Mouse (Mus musculus) embryonic facial prominence, embryonic 10.5 days (tissue): ENCODE results near the gene Spns3. TPM values are rescaled to one million over a fixed set of nuclear protein-coding genes. Genes with fewer than 3 reads are reported as not detected.

Experiments used
- DNase-seq: peaks from one replicate; pipeline ENCODE4 v3.0.0-alpha.2; 2017; ENCODE audit warnings: low spot score
- H3K27ac ChIP-seq: fragments of 300-500 bp; sonication (generic); replicated peaks from 2 replicates; pipeline ENCODE4 v1.5.1; 2016; ENCODE audit warnings: mild to moderate bottlenecking
- H3K27me3 ChIP-seq: fragments of 300-500 bp; sonication (generic); replicated peaks from 2 replicates; pipeline ENCODE4 v1.6.1; 2016; ENCODE audit warnings: low read depth, mild to moderate bottlenecking; ENCODE audit not compliant: poor library complexity, severe bottlenecking
- H3K36me3 ChIP-seq: fragments of 300-500 bp; sonication (generic); replicated peaks from 2 replicates; pipeline ENCODE4 v1.6.1; 2016; ENCODE audit warnings: mild to moderate bottlenecking, moderate library complexity
- H3K4me1 ChIP-seq: fragments of 300-500 bp; sonication (generic); 2 replicates; pipeline ENCODE4 v1.6.1; 2016
- H3K4me3 ChIP-seq: fragments of 300-500 bp; sonication (generic); 2 replicates; pipeline ENCODE4 v1.5.1; 2016; ENCODE audit warnings: mild to moderate bottlenecking, moderate library complexity
- H3K9me3 ChIP-seq: fragments of 300-500 bp; sonication (generic); 2 replicates; pipeline ENCODE4 v1.6.1; 2016; ENCODE audit warnings: mild to moderate bottlenecking
- WGBS: fragments of 180-500 bp; shearing (Covaris S2); methylation state at CpG from one replicate; pipeline ENCODE4 v1.1.7; 2016; 5-methylcytosine and 5-hydroxymethylcytosine counted together
- polyA plus RNA-seq: library from polyadenylated mRNA; unstranded; fragments of >200 nt; fragmentation: Nextera tagmentation; extraction: Ambion mirVana; gene quantifications from 2 replicates; pipeline ENCODE4 v1.2.1, GENCODE M21; 2016

Spns3 gene
- polyA plus RNA-seq, 1 experiment from 2014 or later = 0.04 TPM

GRCm38 (mm10) chr11:72526190-72526589 lies 24.1 kb downstream of the Spns3 start:
- WGBS = 79% methylated on average over 4 of the region's 4 CpGs
- Histone ChIP-seq H3K27me3 (no peaks in the 10 kb centered on the region), H3K4me3 (no peak overlapping the region), H3K36me3 (no peaks in the 10 kb centered on the region), H3K4me1 (no peaks in the 10 kb centered on the region), H3K27ac (no peak overlapping the region), H3K9me3 (no peaks in the 10 kb centered on the region)
- DNase-seq = no peak

DNA sequence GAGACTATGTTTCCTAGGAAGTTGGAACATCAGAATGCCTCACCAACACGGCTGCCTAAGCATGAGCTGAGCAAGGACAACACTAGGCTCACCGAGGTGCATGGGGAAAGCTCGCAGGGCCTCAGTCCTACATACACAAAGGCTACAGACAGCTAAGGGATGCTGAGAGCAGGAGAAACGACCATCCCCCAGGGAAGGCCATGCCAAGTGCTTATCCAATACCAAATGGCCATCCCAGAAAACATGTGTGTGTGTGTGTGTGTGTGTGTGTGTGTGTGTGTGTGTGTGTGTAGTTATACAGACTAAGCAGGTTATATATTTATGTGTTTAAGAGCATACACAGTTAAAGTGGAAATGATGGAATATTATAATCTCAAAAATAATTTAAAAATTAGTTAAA lies 26.6 kb downstream of the Spns3 start:
- H3K4me1 ChIP-seq = no peaks in the 10 kb centered on the region
- no peaks in the 10 kb centered on the region for H3K27me3 ChIP-seq
- H3K27ac ChIP-seq = no peak overlapping the region
- no peaks in the 10 kb centered on the region for H3K9me3 ChIP-seq
- no peak overlapping the region for H3K4me3 ChIP-seq
- no peaks in the 10 kb centered on the region for H3K36me3 ChIP-seq
- no peak for DNase-seq
- WGBS = 61% methylated on average over 4 of the region's 4 CpGs

- Histone ChIP-seq H3K9me3 (no peaks in the 10 kb centered on the region), H3K36me3 (no peaks in the 10 kb centered on the region), H3K4me1 (no peaks in the 10 kb centered on the region), H3K4me3 (no peak overlapping the region), H3K27me3 (no peaks in the 10 kb centered on the region), H3K27ac (no peak overlapping the region)
- 92% methylated on average over 5 of the region's 5 CpGs for WGBS
- DNase-seq = no peak
Measured at GRCm38 (mm10) chr11:72522616-72523041, 27.7 kb downstream of the Spns3 start.

- no peaks in the 10 kb centered on the region for H3K9me3 ChIP-seq
- WGBS = 81% methylated on average over 5 of the region's 5 CpGs
- H3K27me3 ChIP-seq = no peaks in the 10 kb centered on the region
- no peak overlapping the region for H3K27ac ChIP-seq
- no peak for DNase-seq
- no peaks in the 10 kb centered on the region for H3K4me1 ChIP-seq
- no peak overlapping the region for H3K4me3 ChIP-seq
- H3K36me3 ChIP-seq = no peaks in the 10 kb centered on the region
Measured at GRCm38 (mm10) chr11:72521598-72522541, 28.4 kb downstream of the Spns3 start.

DNA sequence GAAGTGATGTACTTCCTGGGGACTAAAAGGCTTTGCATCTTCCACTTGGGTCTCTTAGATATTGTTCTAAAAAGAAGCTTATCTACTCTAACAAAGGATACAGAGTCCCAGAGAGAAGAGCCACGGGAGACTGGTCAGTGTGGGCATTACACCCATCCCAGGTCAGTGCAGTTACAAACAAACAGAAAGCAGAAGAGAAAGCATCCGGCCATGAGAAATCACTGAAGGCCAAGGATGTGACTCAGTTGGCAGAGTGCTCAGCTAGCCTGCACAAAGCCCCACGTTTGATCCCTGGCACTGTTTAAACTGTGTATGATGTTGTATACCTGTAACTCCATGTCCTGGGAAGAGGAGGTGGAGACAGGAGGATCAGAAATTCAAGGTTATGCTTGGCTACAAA lies 30.4 kb downstream of the Spns3 start:
- Histone ChIP-seq H3K9me3 (no peaks in the 10 kb centered on the region), H3K27ac (no peak overlapping the region), H3K36me3 (no peaks in the 10 kb centered on the region), H3K4me3 (no peak overlapping the region), H3K4me1 (no peaks in the 10 kb centered on the region), H3K27me3 (no peaks in the 10 kb centered on the region)
- WGBS = 75% methylated on average over 3 of the region's 3 CpGs
- DNase-seq = no peak

DNA sequence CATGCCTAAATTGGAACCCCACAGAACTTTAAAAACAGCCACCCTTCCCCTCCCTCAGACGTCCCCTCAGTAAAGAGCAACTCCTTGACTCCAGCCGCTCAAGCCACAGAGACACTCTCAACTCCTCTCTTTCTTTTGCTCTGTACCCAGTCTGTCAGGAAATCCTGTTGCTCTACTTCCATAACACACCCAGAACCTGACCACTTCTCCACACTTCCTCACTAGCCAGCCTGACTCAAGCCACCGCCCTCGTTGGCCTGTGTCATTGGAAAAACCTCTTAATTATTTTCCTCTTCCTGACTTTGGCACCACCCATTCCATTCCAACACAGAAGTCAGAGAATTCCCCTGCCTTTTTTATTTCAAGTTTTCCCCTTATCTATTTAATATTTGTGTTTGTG lies 31.1 kb downstream of the Spns3 start:
- H3K27me3 ChIP-seq = no peaks in the 10 kb centered on the region
- DNase-seq = no peak
- WGBS = 81% methylated on average over 4 of the region's 4 CpGs
- H3K4me3 ChIP-seq = no peak overlapping the region
- no peaks in the 10 kb centered on the region for H3K4me1 ChIP-seq
- no peak overlapping the region for H3K27ac ChIP-seq
- H3K36me3 ChIP-seq = no peaks in the 10 kb centered on the region
- no peaks in the 10 kb centered on the region for H3K9me3 ChIP-seq

GRCm38 (mm10) chr11:72518449-72518848 lies 31.9 kb downstream of the Spns3 start:
- Histone ChIP-seq H3K36me3 (no peaks in the 10 kb centered on the region), H3K4me1 (no peaks in the 10 kb centered on the region), H3K4me3 (no peak overlapping the region), H3K9me3 (no peaks in the 10 kb centered on the region), H3K27me3 (no peaks in the 10 kb centered on the region), H3K27ac (no peak overlapping the region)
- DNase-seq = no peak
- WGBS = 82% methylated on average over 2 of the region's 2 CpGs

- H3K27me3 ChIP-seq = no peaks in the 10 kb centered on the region
- no peaks in the 10 kb centered on the region for H3K9me3 ChIP-seq
- no peak overlapping the region for H3K4me3 ChIP-seq
- H3K36me3 ChIP-seq = no peaks in the 10 kb centered on the region
- DNase-seq = no peak
- H3K27ac ChIP-seq = no peak overlapping the region
- WGBS = 73% methylated on average over 3 of the region's 3 CpGs
- no peaks in the 10 kb centered on the region for H3K4me1 ChIP-seq
Measured at GRCm38 (mm10) chr11:72514967-72515366, 35.3 kb downstream of the Spns3 start.

- H3K27me3 ChIP-seq = no peaks in the 10 kb centered on the region
- H3K36me3 ChIP-seq = no peaks in the 10 kb centered on the region
- no peak overlapping the region for H3K27ac ChIP-seq
- DNase-seq = no peak
- WGBS = 89% methylated on average over 5 of the region's 5 CpGs
- peaks cover 5% of the 10 kb centered on the region; the same call in 1 of the 2 replicates for H3K4me1 ChIP-seq
- H3K4me3 ChIP-seq = no peak overlapping the region
- no peaks in the 10 kb centered on the region for H3K9me3 ChIP-seq
Measured at GRCm38 (mm10) chr11:72508651-72509050, 41.7 kb downstream of the Spns3 start.

DNA sequence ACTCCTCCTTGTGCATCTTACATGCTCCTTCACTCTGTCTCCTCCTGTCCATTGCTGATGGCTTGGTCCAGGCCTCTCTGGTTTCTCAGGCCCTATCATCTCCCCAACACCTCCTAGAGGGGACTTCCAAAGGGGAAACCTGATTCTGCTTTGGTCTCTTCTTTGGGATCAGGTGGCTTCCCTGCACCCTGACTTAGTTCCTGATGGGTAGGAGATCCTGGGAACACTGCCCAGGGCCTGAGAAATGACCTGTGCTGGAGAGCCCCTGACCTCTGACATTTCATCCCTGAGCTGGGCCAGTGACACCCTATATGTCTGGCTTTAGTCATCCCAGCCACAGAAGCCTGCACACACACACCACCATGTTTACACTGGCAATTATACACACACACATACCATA lies 42.7 kb downstream of the Spns3 start:
- no peak overlapping the region for H3K27ac ChIP-seq
- no peaks in the 10 kb centered on the region for H3K9me3 ChIP-seq
- no peak overlapping the region for H3K4me3 ChIP-seq
- DNase-seq = no peak
- peaks cover 7% of the 10 kb centered on the region for H3K27me3 ChIP-seq
- H3K4me1 ChIP-seq = peaks cover 13% of the 10 kb centered on the region
- no peaks in the 10 kb centered on the region for H3K36me3 ChIP-seq

- no peak for DNase-seq
- H3K27ac ChIP-seq = no peak overlapping the region
Measured at GRCm38 (mm10) chr11:72504016-72504797, 46.1 kb downstream of the Spns3 start.

DNA sequence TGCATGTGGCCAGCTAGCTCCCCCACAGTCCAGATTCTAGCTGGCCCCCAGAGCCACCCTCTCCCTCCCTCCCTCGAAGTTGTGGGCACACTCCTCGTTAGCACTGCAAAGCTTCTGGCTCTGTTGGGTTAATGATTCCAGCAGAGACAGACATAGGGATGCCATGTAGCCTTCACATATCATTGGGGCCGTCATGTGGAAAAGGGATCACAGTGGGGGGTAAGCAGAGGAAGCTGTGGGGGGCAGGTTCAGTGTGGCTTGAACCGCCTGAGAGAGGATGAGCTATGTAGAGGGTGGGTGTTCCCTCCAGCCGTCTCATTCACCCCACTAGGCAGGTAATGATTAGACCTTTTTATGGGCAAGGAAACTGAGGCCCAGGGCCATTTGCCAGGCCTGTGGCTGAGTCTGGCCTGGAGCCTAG lies 46.8 kb downstream of the Spns3 start:
- peaks cover 32% of the 10 kb centered on the region for H3K4me1 ChIP-seq
- no peak for DNase-seq
- no peaks in the 10 kb centered on the region for H3K36me3 ChIP-seq
- no peaks in the 10 kb centered on the region for H3K9me3 ChIP-seq
- H3K4me3 ChIP-seq = no peak overlapping the region
- peaks cover 20% of the 10 kb centered on the region for H3K27me3 ChIP-seq
- no peak overlapping the region for H3K27ac ChIP-seq
- 42% methylated on average over 5 of the region's 5 CpGs for WGBS

More at GRCm38 (mm10) chr11:72504016-72504797, 46.1 kb downstream of the Spns3 start:
- H3K4me1 ChIP-seq = peaks cover 32% of the 10 kb centered on the region
- H3K4me3 ChIP-seq = no peak overlapping the region
- H3K36me3 ChIP-seq = no peaks in the 10 kb centered on the region
- no peaks in the 10 kb centered on the region for H3K9me3 ChIP-seq
- peaks cover 19% of the 10 kb centered on the region for H3K27me3 ChIP-seq
- WGBS = 68% methylated on average over 10 of the region's 10 CpGs

DNA sequence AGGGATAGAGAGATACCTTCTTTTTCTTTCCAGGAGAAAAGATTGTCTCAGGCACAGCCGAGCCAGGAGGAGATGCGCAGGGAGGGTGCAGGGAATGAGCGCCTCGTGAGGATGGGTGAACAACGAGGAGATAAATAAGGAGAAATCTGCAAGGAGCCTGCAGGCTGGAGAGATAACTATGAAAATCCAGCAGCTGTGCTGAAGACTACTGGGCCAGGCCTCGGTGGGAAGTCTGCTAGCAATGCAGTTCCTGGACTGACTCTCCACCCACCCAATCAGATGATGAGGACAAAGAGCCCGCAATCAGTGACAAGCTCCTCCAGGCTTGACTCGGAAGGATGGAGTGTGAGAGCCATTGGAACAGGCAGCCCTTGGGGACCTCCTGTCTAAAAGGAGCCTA lies 48.1 kb downstream of the Spns3 start:
- Histone ChIP-seq H3K9me3 (no peaks in the 10 kb centered on the region), H3K4me1 (peaks cover 32% of the 10 kb centered on the region), H3K4me3 (no peak overlapping the region), H3K27ac (no peak overlapping the region), H3K36me3 (no peaks in the 10 kb centered on the region), H3K27me3 (peaks cover 20% of the 10 kb centered on the region)
- WGBS = 18% methylated on average over 8 of the region's 8 CpGs
- no peak for DNase-seq
